Mouse (Mus musculus) liver, embryonic 14.5 days (tissue): ENCODE data around the gene Ahrr. TPM values are rescaled to one million over a fixed set of nuclear protein-coding genes. Genes with fewer than 3 reads are reported as not detected.

Experiments
- ATAC-seq: fragments of 200-750 bp; cut with Nextera tagmentation; 2 replicates; pipeline ENCODE4 v1.8.0; 2017; ENCODE audit warnings: moderate number of reproducible peaks, mild to moderate bottlenecking, moderate library complexity; ENCODE audit not compliant: insufficient read depth
- DNase-seq, 3 experiments: peaks; one replicate each; pipeline ENCODE4 v3.0.0-alpha.2; 2012 to 2013; ENCODE audit warnings: low read depth in 3 of 3, low spot score in 3 of 3
- H3K27ac ChIP-seq: fragments of 300-500 bp; sonication (generic); 2 replicates; pipeline ENCODE4 v1.5.1; 2014; ENCODE audit warnings: moderate library complexity, mild to moderate bottlenecking, control low read depth, inconsistent platforms
- H3K27me3 ChIP-seq: fragments of 300-500 bp; sonication (generic); 2 replicates; pipeline ENCODE4 v1.6.1; 2014; ENCODE audit warnings: mild to moderate bottlenecking, low read length, moderate library complexity; ENCODE audit not compliant: control insufficient read depth, insufficient read depth
- H3K36me3 ChIP-seq: fragments of 300-500 bp; sonication (generic); replicated peaks from 2 replicates; pipeline ENCODE4 v1.6.1; 2014; ENCODE audit warnings: low read depth; ENCODE audit not compliant: control insufficient read depth, insufficient read depth
- H3K4me1 ChIP-seq, 2 experiments: fragments of 200-500 bp in 1 of 2; fragments of 300-500 bp in 1 of 2; sonication (generic) in 1 of 2; replicated peaks; 2 replicates each; pipeline ENCODE4 v1.6.1; 2012 to 2014; ENCODE audit warnings: antibody characterized with exemption in 1 of 2, inconsistent platforms in 1 of 2, low read length in 1 of 2; ENCODE audit not compliant: control insufficient read depth in 2 of 2, insufficient read depth in 2 of 2
- H3K4me2 ChIP-seq: fragments of 300-500 bp; sonication (generic); 2 replicates; pipeline ENCODE4 v1.6.1; 2014; ENCODE audit warnings: low read depth, mild to moderate bottlenecking, control low read depth, moderate library complexity
- H3K4me3 ChIP-seq, 2 experiments: fragments of 200-500 bp in 1 of 2; fragments of 300-500 bp in 1 of 2; sonication (generic) in 1 of 2; 2 replicates each; pipeline ENCODE4 v1.5.1; 2012 to 2014; ENCODE audit warnings: low read depth in 2 of 2, low read length in 2 of 2, mild to moderate bottlenecking in 2 of 2, control low read depth in 1 of 2, inconsistent platforms in 1 of 2, moderate library complexity in 1 of 2; ENCODE audit not compliant: insufficient read depth in 1 of 2
- H3K9ac ChIP-seq: fragments of 300-500 bp; sonication (generic); replicated peaks from 2 replicates; pipeline ENCODE4 v1.6.1; 2014; ENCODE audit warnings: mild to moderate bottlenecking, control low read depth, moderate library complexity
- H3K9me3 ChIP-seq: fragments of 300-500 bp; sonication (generic); 2 replicates; pipeline ENCODE4 v1.6.1; 2016; ENCODE audit warnings: low read length, mixed read lengths; ENCODE audit not compliant: control insufficient read depth
- CTCF ChIP-seq: IDR thresholded peaks from 2 replicates; pipeline ENCODE4 v1.5.1; 2016; ENCODE audit warnings: antibody characterized with exemption, low read depth, control low read depth
- EP300 ChIP-seq: IDR thresholded peaks from 2 replicates; pipeline ENCODE4 v1.6.1; 2016; ENCODE audit warnings: antibody characterized with exemption, low read depth
- WGBS: fragments of 180-500 bp; shearing (Covaris S2); extraction: QIAGEN DNeasy Blood & Tissue Kit; methylation state at CpG from one replicate; pipeline ENCODE4 v1.1.7; 2014; ENCODE audit not compliant: insufficient replicate concordance; 5-methylcytosine and 5-hydroxymethylcytosine counted together
- polyA plus RNA-seq, 2 experiments: library from polyadenylated mRNA; depleted of rRNA in 1 of 2; stranded (reverse) in 1 of 2; unstranded in 1 of 2; fragments of >200 nt; fragmentation: Nextera tagmentation in 1 of 2; extraction: Ambion mirVana in 1 of 2; gene quantifications; 2 replicates each; pipeline versions ENCODE4 v1.2.1 to v1.2.3; 2012 to 2014

Gene Ahrr
- polyA plus RNA-seq, 2 experiments = 0.08 to 0.17 TPM

DNA sequence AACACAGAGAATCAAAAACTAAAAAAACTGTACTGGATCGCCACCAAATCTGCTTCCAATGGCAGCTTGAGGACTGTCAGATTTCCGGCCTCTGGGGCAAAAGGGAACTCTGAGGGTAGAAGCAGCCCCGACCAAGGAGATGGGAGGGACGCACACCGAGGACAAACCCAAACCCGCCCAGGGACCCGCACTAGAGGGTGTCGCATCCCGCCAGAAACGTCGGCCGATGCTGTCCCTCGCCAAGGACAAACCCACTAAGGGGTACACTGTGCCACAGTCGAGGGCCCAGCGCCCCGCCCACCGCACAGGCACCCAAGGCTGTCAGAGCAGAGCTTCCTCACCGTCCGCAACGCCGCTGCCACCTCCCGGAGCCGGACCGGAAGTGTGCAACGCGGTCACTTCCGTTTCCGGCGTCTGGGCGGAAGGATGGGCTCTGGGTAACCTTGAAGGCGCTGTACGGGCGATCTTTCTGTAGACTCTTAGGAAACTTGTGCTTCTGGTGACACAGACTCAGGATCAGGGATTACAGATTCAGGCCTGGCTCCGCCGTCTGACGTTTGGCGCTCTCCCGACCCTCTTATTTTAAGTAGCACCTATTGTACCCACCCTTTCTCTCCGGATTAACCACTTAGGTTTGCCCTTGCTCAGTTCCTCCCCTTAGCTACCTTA lies 83.7 kb downstream of the Ahrr start, which contains the start of gene Exoc3:
Gene Exoc3 (minus strand): TSS at position 416 of the 669 bp plus-strand sequence.
- under 1% methylated on average over 39 of the region's 39 CpGs for WGBS
- Histone ChIP-seq H3K4me2 (peak within 1 kb of the TSS; percentile 98), H3K9me3 (no peaks in the 10 kb centered on the region), H3K36me3 (peaks cover 5% of the 10 kb centered on the region), H3K27me3 (no peaks in the 10 kb centered on the region), H3K4me3 (peak within 1 kb of the TSS; percentile 87 to 93), H3K9ac (peak within 1 kb of the TSS; percentile 82), H3K27ac (peak within 1 kb of the TSS; percentile 64), H3K4me1 (peaks cover 9 to 12% of the 10 kb centered on the region in 2 experiments)
- DNase-seq (peak; percentile 73 to 83 (median 78)), ATAC-seq (peak; percentile 97)
- no peak for TF ChIP-seq EP300
- TF ChIP-seq CTCF = no peak; the same call in 1 of the 2 replicates

GRCm38 (mm10) chr13:74196451-74196850 lies 95.7 kb downstream of the Ahrr start:
- Histone ChIP-seq H3K27ac (no peak overlapping the region), H3K4me1 (no peaks in the 10 kb centered on the region), H3K36me3 (peaks cover 26% of the 10 kb centered on the region), H3K9me3 (no peaks in the 10 kb centered on the region), H3K4me2 (no peak overlapping the region), H3K4me3 (no peak overlapping the region), H3K9ac (no peak overlapping the region), H3K27me3 (no peaks in the 10 kb centered on the region)
- ATAC-seq (no peak), DNase-seq (no peak)
- no peak for TF ChIP-seq CTCF
- no peak for TF ChIP-seq EP300
- WGBS = 57% methylated on average over 3 of the region's 3 CpGs

DNA sequence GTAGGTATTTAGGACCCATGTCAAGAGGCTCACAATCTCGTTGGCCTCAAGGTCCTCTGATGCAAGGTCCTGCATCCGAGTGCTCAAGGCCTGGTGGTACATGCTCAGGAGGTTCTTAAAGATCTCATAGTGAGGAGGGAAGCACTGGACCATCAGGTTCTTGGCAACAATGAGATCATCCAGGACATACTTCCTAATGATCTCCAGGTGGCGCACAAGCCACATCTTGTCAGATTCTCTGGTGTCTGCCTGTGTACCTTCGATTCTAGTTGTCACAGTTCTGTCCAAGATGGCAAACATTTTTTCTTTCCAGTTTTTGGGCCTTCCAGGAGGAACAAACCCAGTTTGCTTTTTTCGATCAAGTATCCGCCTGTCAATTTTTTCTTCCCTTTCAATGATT lies 99.5 kb downstream of the Ahrr start:
- Histone ChIP-seq H3K27ac (no peak overlapping the region), H3K9ac (no peak overlapping the region), H3K4me2 (no peak overlapping the region), H3K4me3 (no peak overlapping the region), H3K4me1 (no peaks in the 10 kb centered on the region), H3K36me3 (peaks cover 18% of the 10 kb centered on the region), H3K9me3 (no peaks in the 10 kb centered on the region), H3K27me3 (no peaks in the 10 kb centered on the region)
- WGBS = 70% methylated on average over 6 of the region's 6 CpGs
- peak; percentile 49; the same call in 1 of the 2 replicates for TF ChIP-seq CTCF
- no peak for TF ChIP-seq EP300
- DNase-seq = peak in 1 of 3 experiments; percentile 19
- no peak for ATAC-seq

DNA sequence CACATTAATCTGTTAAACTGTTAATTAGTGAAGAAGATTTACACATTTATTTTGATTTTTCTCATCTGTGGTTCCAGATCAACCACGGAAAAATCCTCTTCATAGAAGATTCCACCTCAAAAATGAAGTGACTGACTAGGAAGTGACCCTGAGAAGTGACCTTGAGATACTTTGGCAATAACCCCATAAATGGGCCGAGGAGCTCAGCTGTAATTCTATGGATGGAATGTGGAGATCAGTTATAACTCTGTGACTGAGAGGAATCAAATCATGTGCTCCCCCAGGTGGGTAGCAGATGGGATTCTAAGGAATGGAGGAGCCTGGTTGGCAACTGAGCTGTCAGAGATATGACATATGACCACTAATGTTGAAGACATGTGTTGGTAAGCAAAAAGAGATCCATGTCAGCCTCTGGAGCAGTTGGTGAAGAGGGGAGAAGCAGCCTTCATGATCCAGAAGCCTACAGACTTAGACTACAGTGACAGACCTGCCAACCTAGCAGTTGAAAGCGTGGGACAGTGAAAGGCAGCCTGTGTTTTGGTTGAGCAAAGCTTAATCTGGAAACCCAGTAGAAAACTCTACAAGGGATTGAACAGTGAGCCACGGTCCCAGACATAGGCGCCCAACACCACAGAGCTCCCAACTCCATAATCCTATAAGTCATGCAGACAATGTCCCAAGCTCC lies 109.0 kb downstream of the Ahrr start:
- H3K27ac ChIP-seq = no peak overlapping the region
- H3K4me1 ChIP-seq = no peaks in the 10 kb centered on the region
- no peaks in the 10 kb centered on the region for H3K9me3 ChIP-seq
- H3K4me3 ChIP-seq = no peak overlapping the region
- H3K9ac ChIP-seq = no peak overlapping the region
- peaks cover 2% of the 10 kb centered on the region; the same call in 1 of the 2 replicates for H3K36me3 ChIP-seq
- TF ChIP-seq EP300 (no peak), CTCF (no peak)
- ATAC-seq = no peak
- no peak for DNase-seq
- WGBS = 78% methylated on average over 5 of the region's 5 CpGs
- no peak overlapping the region for H3K4me2 ChIP-seq
- H3K27me3 ChIP-seq = no peaks in the 10 kb centered on the region

DNA sequence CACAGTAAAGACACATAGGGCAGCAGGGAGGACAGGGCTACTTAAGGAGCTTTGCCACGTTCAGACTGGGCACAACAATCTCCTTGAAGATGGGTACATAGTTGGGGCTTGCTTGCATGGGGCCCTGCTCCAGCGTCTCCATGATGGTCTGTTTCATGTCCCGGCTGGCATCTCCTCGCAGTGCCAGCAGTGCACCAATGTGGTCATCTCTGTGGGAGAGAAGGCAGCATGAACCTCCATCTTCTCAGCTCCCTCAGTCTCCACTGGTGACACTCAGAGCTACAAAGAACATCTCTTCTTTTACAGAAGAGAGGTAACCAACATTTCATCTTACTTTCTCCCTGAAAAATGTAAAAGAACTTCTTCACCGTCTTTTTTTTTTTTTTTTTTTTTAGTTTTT lies 120.1 kb downstream of the Ahrr start:
- H3K9ac ChIP-seq = no peak overlapping the region
- WGBS = 79% methylated on average over 5 of the region's 5 CpGs
- ATAC-seq = no peak

More for the DNA sequence above, 120.1 kb downstream of the Ahrr start:
- TF ChIP-seq CTCF (no peak), EP300 (no peak)
- H3K27ac ChIP-seq = no peak overlapping the region
- peaks cover 0 to under 1% of the 10 kb centered on the region in 2 experiments; a peak in 1 of 4 replicates for H3K4me1 ChIP-seq
- H3K9me3 ChIP-seq = no peaks in the 10 kb centered on the region
- H3K4me2 ChIP-seq = no peak overlapping the region
- H3K4me3 ChIP-seq = no peak overlapping the region
- peaks cover 3% of the 10 kb centered on the region for H3K36me3 ChIP-seq
- no peak for DNase-seq
- H3K27me3 ChIP-seq = no peaks in the 10 kb centered on the region
